Mouse (Mus musculus): ENCODE results near the gene Unc45a.

The Unc45a gene

GRCm38 (mm10) chr7:80340793-80341192 lies at the start of gene Unc45a:
Unc45a (minus strand) TSS chr7:80341005.
- peak; percentile 29; the same call in 1 of the 2 replicates for ATAC-seq (ENCODE audit: insufficient number of reproducible peaks, low FRiP score, low TSS enrichment)

- ATAC-seq (ENCODE audit: insufficient number of reproducible peaks, low FRiP score, low TSS enrichment) = no peak
These were observed 47.1 kb upstream of the Unc45a start, which contains the start of gene Fes for GRCm38 (mm10) chr7:80387633-80388543. Fes (minus strand) TSS chr7:80387946.

- no peak for ATAC-seq (ENCODE audit: insufficient number of reproducible peaks, low FRiP score, low TSS enrichment)
These were observed 46.3 kb upstream of the Unc45a start for GRCm38 (mm10) chr7:80387033-80387632.

GRCm38 (mm10) chr7:80386235-80386930 lies 45.6 kb upstream of the Unc45a start:
- no peak for ATAC-seq (ENCODE audit: insufficient number of reproducible peaks, low FRiP score, low TSS enrichment)

- no peak for ATAC-seq (ENCODE audit: insufficient number of reproducible peaks, low FRiP score, low TSS enrichment)
These were observed 42.1 kb upstream of the Unc45a start for GRCm38 (mm10) chr7:80382919-80383318.

GRCm38 (mm10) chr7:80379531-80379930 lies 38.7 kb upstream of the Unc45a start:
- no peak for ATAC-seq (ENCODE audit: insufficient number of reproducible peaks, low FRiP score, low TSS enrichment)

GRCm38 (mm10) chr7:80377471-80377870 lies 36.7 kb upstream of the Unc45a start:
- no peak for ATAC-seq (ENCODE audit: insufficient number of reproducible peaks, low FRiP score, low TSS enrichment)

GRCm38 (mm10) chr7:80376192-80376591 lies 35.4 kb upstream of the Unc45a start:
- no peak for ATAC-seq (ENCODE audit: insufficient number of reproducible peaks, low FRiP score, low TSS enrichment)

GRCm38 (mm10) chr7:80375376-80376039 lies 34.7 kb upstream of the Unc45a start:
- ATAC-seq (ENCODE audit: insufficient number of reproducible peaks, low FRiP score, low TSS enrichment) = no peak

- ATAC-seq (ENCODE audit: insufficient number of reproducible peaks, low FRiP score, low TSS enrichment) = no peak
These were observed 33.9 kb upstream of the Unc45a start for GRCm38 (mm10) chr7:80374733-80375132.

- ATAC-seq (ENCODE audit: insufficient number of reproducible peaks, low FRiP score, low TSS enrichment) = no peak
These were observed 33.5 kb upstream of the Unc45a start for GRCm38 (mm10) chr7:80374280-80374679.

GRCm38 (mm10) chr7:80373850-80374249 lies 33.0 kb upstream of the Unc45a start:
- no peak for ATAC-seq (ENCODE audit: insufficient number of reproducible peaks, low FRiP score, low TSS enrichment)

- ATAC-seq (ENCODE audit: insufficient number of reproducible peaks, low FRiP score, low TSS enrichment) = no peak
These were observed 32.5 kb upstream of the Unc45a start for GRCm38 (mm10) chr7:80373352-80373751.

GRCm38 (mm10) chr7:80372667-80373066 lies 31.9 kb upstream of the Unc45a start:
- ATAC-seq (ENCODE audit: insufficient number of reproducible peaks, low FRiP score, low TSS enrichment) = no peak

- ATAC-seq (ENCODE audit: insufficient number of reproducible peaks, low FRiP score, low TSS enrichment) = no peak
These were observed 31.4 kb upstream of the Unc45a start for GRCm38 (mm10) chr7:80372166-80372565.

GRCm38 (mm10) chr7:80371041-80371751 lies 30.4 kb upstream of the Unc45a start, which contains the start of gene Man2a2:
Man2a2 (minus strand) TSS chr7:80371375.
- peak; percentile 37; the same call in 1 of the 2 replicates for ATAC-seq (ENCODE audit: insufficient number of reproducible peaks, low FRiP score, low TSS enrichment)

GRCm38 (mm10) chr7:80370649-80371040 lies 29.8 kb upstream of the Unc45a start:
- ATAC-seq (ENCODE audit: insufficient number of reproducible peaks, low FRiP score, low TSS enrichment) = peak; percentile 67; the same call in 1 of the 2 replicates

GRCm38 (mm10) chr7:80369967-80370431 lies 29.2 kb upstream of the Unc45a start:
- ATAC-seq (ENCODE audit: insufficient number of reproducible peaks, low FRiP score, low TSS enrichment) = 0 out of 2 replicates have a peak, but pooled peaks have one; percentile 8

GRCm38 (mm10) chr7:80369461-80369860 lies 28.7 kb upstream of the Unc45a start:
- no peak for ATAC-seq (ENCODE audit: insufficient number of reproducible peaks, low FRiP score, low TSS enrichment)

Measured in cerebellum, adult (tissue).